Mouse (Mus musculus) liver, embryonic 18 days (tissue): ENCODE results near the gene Pik3cg. TPM values are rescaled to one million over a fixed set of nuclear protein-coding genes. Genes with fewer than 3 reads are reported as not detected.

Experiments
- polyA plus RNA-seq: library from polyadenylated mRNA; depleted of rRNA; stranded (reverse); fragments of >200 nt; gene quantifications from 2 replicates; pipeline ENCODE4 v1.2.3, GENCODE M21; 2012; rRNA removed

Gene Pik3cg
- 3.0 and 3.6 TPM in 2 replicates for polyA plus RNA-seq

DNA sequence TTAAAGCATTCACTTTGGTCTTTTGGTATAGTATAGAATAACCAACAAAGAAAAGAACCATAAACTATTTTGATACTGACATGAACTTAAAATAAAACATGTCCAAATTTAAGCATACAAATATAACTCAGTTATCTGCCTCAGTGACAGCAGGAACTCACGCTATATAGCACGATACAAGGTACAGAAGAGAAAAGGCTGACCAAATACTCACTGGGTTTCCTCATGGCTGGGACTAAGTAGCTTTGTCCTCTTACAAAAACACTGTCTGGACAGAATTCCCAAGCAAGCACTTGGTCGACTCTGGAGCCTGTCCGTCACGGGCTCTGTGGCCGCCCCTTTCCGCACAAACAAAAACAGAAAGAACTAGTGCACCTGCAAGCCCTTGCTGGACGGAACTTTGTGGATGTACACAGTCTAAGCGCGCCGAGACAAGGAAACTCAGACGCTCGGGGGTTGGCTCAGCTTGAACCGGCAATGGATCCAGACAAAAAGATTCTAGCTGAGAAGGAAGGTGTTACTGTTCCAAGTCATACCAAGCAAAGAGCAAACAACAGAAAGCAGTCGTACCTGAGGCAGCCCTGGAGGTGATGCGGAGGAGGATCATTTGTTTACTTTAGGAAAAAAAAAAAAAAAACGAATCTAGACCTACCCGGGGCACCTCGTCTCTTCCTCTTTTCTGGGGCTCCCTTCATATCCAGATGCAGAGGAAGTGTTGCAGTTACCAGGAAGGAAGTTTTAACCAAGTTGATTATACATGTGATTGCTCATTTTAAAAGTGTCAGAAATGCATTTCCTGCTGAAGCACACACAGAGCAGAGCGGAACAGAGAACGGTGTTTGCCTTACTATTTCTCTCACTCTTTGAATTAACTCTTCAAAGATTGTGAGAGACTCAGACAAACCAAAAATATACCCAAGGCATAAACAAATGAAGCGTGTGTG lies at the start of gene Pik3cg:
TSS of gene Pik3cg (minus strand) at position 712 of the 944 bp plus-strand sequence.

Other genes starting within 250 kb of the Pik3cg start
- gene Prkar2b, start 147.4 kb downstream of the Pik3cg start, polyA plus RNA-seq: 18.5 and 18.6 TPM in 2 replicates
- 6.5 and 7.1 TPM in 2 replicates for gene Ccdc71l, start 170.0 kb upstream of the Pik3cg start, polyA plus RNA-seq